Mouse (Mus musculus) heart, adult 9 months (tissue): ENCODE data around the gene Rps28.

Experiments used
- DNase-seq, 2 experiments: peaks; one replicate each; pipeline ENCODE4 v3.0.0; 2022; ENCODE audit warnings: low spot score in 2 of 2

The Rps28 gene

DNA sequence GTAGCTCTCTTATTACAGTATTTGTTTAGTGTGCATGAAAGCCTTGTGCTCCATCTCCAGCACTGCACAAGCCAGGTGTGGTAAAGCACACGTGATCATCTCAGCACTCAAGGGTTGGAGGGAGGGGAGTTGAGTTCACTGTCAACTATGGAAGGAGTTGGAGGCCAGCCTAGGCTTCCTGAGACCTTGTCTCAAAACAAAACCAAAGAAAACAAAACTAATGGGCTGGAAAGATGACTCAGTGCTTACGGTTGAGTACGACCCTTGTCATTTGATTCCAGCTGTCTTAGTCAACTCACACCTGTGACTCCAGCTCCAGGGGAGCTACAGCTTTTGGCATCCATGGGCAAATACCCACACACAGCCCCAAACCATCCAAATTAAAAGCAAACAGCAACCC is 11.9 kb downstream of the Rps28 start:
- DNase-seq, result peak; percentile 29 to 67

DNA sequence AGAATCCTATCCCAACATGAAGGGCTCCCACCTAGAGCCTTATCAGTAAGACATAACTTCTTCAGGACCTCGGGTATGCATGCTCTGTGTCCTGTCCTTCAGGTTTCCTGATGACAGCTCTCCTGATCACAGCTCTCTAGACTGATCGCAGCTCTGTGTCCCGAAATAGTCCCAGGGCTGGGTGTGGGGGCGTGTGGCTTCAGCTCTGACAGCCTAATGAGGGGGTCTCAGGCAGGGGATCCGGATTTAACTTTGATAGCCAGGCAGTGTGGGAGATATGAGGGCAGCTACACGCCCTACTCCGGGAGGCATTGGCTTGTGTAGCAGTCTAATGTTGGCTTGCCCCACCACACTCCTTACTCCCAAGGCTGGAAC is 13.2 kb downstream of the Rps28 start:
- no peak for DNase-seq

DNA sequence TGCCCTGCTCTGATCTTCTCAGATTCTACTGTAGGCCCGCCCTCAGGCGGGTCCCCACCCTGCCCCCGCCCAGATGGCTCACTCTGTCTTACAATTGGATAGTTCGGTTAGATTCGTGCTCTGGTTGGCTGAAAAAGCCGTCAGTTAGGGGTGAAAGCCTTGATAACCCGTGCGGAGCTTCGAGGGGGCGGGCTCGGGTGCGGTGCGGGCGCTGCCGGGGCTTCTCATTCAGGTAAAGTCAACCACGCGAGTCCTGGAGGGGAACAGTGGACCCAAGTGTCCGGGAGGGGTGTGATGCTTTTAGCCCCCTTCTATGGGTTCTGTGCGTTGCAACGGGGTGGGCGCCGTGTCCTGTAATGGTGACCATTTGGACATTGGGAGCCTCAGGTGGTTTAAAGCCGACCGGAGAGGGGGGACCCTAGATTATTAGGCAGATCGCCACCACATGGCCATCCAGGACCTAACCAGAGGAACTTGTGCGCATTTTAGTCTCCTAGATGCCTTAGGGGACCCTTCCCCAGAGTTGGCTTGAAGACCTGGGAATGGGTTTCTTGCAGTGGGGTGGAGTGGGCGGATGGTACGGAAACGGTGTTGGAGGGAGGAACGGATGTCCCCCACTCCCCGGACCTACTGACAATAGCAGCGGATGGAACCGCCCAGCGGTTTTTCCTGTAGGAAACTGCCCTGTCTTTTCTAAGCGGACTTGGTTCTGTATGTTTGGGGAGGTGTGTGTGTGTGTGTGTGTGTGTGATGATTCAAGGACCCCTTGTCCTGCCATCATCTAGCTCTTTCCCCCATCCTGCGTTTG is 13.8 kb downstream of the Rps28 start, which contains the start of gene Kank3:
Gene Kank3, plus strand, starts transcription at position 186 of the 808 bp plus-strand sequence.
- peak; percentile 93 to 98 for DNase-seq

DNA sequence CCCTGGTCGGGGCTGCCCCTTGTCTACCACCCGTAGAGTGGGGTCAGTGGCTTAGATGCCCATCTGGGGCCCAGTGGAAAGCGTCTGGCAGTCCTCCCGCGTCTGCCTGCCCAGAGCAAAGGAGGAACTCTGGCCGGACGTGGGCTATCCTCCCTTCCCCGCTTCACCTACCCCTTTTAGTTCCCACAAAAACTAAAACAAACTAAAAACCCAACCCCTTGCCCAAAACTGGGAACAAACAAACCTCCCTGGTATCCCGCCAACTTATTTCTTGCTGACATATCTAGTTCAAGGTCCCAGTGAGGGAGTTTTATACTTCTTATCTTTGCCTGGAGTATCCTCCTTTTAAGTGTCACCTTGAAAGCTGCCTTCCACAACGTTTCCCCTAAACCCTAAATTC is 16.2 kb downstream of the Rps28 start:
- DNase-seq, result no peak

DNA sequence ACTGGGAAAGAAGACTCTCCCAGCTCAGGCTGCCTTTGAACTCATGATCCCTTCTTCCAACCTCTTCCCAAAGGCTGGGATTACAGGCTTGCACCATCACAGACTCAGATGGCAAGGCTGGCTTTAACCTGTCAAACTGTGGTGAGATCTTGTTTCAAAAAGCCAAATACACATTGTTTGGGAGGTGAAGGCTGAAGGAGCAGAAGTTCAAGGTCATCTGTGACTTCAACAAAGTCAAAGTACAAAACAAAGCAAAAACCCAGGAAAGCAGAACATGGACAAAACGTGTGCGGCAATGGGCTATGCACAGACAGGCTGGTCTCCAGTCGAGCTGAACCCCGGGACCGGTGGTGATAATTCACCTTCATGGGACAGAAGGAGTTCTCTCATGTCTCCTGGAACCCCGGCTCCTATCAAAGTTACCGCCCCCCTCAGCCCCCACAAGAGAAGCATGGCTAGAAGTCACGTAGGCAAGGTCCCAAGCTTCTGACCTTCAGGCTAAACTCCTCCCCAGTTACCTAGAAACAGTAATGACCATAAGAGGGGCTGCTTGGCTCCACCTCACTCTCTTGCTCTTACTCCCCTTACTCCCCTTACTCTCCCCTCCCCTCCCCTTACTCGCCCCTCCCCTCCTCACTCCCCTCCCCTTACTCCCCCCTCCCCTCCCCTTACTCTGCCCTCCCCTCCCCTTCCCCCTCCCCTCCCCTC is 17.0 kb downstream of the Rps28 start:
- DNase-seq, result no peak

DNA sequence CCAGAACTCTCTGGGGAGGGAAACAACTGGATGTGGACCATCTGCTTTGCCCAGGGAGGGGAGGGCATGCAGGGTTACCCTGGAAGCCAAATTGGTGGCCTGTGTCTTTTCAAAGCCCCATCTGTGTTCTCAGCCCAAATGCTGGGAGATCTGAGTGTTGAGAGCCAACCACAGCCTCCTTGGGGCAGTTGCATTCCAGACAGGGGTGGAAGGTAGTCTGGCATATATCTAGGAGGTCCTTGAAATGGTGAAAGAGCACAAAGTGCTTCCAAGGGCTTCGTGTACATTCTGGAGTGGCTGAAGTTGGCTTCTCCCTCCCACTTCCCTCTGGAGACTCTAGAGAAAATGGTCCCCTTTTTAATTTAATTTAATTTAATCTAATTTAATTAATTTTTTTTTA is 19.6 kb downstream of the Rps28 start:
- no peak for DNase-seq

DNA sequence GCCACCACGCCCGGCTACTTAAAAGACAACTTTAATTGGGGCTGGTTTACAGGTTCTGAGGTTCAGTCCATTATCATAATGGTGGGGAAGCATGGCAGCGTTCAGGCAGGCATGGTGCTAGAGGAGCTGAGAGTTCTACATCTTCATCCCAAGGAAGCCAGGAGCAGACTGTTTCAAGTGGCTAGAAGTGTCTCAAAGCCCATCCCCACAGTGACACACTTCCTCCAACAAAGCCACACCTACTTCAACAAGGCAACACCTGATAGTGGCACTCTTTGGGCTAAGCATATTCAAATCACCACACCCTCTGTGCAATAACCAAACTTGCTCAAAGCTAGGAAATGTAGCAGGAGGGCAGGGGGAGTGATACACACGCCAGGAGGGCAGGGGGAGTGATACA is 20.2 kb downstream of the Rps28 start:
- DNase-seq, result no peak

DNA sequence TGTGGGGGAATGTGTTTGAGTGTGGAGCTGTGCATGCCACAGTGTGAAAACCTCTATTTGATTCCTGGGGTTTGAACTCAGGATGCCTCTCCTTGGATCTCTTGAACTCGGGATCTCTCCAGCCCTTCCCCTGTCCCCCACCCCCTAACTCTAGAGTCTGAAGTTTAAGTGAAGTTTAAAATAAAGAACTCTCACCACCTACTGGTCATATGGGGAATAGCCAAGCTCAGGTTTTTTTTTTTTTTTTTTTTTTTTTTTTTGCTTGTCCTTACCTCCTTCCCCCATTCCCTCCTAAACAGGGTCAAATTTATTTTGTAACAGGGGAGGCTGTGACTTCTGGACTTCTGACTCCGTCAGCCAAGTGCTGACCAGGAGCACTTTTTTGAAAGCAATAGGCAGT is 22.1 kb downstream of the Rps28 start:
- DNase-seq, result no peak

DNA sequence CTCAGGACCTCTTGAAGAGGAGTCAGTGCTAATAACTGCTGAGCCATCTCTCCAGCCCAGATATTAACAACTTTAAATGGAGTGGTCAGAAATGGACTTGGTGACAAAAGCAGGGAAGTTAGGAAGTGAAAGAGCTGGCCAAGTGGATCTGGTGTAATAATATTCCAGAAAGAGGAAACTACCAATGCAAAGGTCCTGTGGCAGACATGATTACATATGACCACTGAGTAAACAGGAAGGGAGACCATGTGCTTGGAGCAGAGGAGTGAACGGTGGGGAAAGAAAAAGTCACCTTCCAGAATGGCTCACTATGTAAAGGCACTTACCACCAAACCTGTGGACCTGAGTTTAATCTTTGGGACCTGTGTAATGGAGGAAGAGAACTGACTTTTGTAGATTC is 25.1 kb downstream of the Rps28 start:
- DNase-seq, result no peak

DNA sequence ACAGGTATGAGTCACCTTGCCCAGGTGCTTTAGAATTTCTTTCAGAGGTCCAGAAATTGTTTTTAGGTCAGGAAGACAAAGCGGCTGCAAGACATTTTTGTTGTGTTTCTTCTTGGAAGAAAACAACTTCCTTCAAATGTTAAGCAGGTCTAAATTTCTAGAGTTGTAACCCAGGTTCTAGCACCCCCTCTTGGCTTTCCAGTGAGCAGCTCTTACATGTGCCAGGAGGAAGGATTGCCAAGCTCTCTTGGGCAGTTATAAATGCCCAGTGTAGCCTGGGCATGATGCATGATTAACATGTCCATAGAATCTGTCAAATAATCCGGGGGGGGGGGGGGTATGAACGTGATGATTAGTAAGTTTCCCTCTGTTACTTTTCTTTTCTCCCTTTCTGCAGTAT is 26.1 kb downstream of the Rps28 start:
- DNase-seq, result no peak

DNA sequence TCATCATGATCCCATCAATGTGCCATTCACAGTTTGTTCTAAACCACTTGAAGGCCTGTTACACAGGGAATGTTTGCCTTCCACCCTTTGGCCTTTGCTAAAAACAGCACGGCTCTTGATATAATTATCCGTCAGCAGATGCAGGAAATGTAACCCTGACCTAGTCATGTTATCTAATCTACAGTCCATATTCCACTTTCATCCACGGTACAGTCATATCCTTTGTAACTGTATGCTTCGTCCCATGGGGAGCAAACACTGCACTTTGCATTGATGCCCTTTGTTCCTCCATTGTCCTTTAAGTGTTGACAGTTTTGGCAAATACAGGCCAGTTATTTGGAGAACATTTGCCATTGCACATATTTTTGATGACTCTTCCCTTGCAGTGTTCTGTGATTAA is 35.6 kb downstream of the Rps28 start:
- DNase-seq, result peak in 1 of 2 experiments; percentile 30

DNA sequence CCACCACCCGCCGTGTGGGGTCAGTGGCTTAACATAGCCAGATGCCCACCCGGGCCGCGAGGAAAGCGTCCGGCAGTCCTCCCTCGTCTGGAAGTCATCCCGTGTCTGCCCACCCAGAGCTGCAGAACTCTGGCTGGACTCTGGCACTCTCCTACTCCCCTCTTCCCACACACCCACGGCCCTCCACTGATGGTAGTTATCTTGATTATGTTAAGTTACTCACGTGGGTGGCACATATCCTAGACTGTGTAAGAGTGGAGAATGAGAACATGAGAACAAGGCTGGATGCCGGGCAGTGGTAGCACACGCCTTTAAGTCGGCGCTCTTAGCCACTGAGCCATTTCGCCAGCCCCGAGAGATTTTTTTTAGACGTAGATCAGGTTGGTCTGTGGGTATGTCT is 38.0 kb downstream of the Rps28 start:
- no peak for DNase-seq

DNA sequence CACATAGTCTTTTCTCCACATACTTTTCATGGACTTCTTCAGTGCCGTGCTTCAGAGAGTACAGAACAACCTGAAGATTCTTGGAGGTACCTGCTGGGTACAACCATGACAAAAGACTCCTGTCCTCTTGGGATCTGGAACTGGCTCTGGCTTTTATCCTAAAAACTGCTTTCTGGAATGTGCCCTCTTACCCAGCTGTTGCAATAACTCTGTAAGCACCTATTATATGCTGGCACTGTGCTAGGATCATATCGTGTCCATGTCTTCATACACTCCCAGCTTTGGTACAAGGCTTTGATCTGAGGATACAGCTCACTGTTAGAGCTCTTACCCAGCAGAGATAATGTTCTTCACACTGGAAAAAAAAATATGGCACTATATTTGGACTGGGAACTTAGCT is 39.4 kb downstream of the Rps28 start:
- no peak for DNase-seq

DNA sequence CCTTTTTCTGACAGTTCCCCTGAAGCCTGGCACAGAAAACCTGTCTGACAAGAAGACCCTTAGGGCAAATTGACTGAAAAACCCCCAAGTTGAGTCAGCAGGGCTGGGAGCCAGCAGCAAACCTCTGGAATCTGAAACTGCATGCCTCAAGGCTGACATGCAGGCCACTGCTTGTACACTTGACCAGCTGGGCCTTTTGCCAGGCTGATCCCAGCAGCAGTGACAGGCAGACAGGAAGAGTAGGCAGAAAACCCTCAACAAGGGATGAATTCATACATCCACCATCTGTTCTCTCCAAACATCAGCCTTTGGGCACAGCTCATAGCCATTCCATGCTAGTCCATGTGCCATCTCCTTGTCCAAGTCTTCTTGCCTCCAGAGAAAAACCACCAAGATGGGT is 41.0 kb downstream of the Rps28 start:
- DNase-seq, result peak; percentile 73 to 83

DNA sequence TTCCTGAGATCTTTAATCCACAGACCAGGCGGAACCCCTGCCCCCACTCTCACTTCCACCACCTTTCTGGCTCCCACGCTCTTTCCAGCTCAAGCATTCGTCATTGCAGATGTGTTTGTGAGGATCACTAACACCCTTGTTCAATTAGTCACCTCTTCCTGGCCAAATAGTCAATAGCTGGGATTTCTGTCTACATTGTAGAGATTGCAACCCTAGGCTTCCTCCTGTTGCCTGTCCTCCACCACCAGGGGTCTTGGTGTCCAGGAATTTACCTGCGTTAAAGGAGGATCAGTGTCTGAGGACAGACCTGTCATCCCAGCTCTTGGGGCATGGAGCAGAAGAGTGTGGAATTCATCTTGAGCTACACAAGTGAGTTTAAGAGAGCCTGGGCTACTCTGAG is 42.3 kb downstream of the Rps28 start:
- peak in 1 of 2 experiments; percentile 10 for DNase-seq

DNA sequence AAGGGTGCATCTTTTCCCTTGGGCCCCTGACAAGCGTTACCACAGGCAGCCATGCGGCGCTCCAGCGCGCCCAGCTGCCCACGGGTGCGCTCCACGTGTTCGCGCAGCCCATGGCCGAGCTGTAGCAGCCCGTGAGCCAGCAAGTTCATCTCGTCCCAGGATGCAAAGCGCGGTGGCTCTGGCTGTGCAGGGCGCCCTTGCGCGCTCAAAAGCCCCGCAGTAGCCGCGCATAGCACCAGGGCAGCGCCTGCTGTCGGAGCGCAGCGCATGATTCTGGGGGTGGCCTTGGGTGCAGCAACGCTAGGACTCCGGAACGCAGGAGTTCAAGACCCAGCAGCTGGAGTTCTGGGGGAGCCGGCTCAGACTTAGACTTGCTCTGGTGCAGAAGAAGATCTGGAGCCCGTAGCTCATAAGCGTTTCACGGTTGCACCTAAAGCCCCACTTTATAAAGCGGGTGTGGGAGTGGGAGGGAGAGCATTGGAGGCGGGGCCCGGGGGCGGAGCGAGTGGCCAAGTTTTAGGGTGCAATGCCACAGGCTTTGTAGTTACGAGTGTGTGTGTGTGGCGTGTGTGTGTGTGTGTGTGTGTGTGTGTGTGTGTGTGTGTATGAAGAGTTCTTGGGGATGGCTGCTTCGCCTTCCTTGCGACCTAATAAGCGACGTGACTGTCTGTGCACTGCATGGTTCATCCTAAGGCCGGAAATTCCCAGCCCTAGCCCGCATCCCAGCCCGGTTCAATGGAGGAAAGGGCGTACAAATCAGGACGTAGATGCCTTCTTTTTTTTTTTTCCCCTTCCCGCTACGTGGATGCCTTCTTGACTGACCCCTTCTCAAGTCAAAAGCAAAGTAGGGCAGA is 43.0 kb downstream of the Rps28 start, which contains the start of gene Angptl4:
Gene Angptl4, minus strand, starts transcription at position 707 of the 854 bp plus-strand sequence.
- peak; percentile 88 to 89 for DNase-seq

DNA sequence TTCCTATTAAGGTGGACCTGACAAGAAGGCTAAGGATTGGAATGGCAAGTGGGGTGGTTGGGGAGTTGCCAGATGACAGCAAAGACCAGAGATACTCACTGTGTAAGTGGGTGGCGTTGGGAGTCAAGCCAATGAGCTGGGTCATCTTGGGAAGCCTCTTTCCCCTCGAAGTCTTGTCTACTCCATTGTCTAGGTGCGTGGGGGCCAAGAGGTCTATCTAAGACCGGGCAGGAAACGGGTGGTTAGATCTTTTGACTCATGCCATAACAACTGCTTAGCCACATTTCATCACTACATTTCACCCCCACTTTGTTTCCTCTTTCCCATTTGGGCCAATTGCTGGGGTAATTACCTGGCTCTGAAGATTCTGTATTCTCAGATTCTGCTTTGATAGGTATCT is 43.9 kb downstream of the Rps28 start:
- peak; percentile 25 to 30 for DNase-seq

DNA sequence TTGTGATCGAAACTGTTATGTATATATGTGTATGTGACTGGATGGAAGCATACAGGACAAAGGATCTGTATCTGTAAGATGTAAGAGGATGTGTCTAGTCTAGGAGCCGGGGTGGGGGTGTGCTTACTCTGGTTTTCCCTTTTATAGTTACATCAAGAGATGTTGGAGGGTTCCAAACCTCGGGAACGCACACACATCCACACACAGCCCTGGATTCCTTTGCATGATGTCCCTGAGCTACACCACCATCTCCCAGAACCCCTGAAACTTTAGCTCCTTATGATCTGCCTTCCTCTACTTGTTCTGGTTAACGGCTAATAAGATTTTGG is 44.4 kb downstream of the Rps28 start:
- no peak for DNase-seq

DNA sequence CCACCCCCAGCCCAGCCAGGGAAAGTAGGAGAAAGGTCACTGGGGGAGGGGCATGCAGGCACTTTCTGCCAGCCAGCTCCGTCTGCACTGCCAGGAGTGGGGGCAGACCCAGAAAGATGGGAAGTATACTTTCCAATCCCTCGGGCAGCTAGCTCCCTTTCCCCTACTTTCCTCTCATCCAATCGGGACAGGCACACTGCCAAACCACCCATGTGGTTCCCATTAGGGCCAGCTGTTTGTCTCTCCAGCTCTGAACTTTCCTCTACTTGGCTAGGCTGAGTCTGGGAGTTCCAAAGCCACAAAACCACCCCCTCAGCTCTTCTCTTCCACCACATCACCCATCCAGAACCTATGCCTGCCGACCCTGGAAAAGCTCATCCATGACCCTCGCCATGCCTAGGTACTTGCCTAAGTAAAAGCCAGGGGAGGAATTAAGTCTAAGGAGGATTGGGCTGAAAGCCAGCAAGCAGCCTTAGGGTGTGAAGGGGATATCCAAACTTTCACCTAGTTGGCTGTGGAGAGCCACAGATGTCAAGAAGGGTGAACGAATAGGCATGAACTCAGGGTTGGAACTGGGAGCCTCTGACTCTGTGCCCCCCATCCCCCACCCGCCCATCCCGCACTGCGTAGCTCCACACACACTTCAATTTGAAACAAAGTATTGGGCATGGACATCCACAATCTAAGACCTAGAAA is 44.9 kb downstream of the Rps28 start:
- DNase-seq, result peak; percentile 97 to 98

DNA sequence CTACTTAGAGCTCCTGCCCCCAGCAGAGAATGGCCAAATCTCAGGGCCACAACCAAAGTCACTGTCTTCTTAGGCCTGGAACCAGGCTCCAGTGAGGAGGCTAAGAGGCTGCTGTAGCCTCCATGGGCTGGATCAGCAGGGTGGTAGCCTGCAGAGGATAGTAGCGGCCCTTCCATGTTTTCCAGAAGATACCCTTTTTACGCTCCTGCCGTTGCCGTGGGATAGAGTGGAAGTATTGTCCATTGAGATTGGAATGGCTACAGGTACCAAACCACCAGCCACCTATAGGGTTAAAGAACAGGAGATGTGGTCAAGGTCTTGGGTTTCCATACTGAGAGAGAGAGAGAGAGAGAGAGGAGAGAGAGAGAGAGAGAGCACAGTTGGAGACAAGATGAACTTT is 49.1 kb downstream of the Rps28 start:
- no peak for DNase-seq

DNA sequence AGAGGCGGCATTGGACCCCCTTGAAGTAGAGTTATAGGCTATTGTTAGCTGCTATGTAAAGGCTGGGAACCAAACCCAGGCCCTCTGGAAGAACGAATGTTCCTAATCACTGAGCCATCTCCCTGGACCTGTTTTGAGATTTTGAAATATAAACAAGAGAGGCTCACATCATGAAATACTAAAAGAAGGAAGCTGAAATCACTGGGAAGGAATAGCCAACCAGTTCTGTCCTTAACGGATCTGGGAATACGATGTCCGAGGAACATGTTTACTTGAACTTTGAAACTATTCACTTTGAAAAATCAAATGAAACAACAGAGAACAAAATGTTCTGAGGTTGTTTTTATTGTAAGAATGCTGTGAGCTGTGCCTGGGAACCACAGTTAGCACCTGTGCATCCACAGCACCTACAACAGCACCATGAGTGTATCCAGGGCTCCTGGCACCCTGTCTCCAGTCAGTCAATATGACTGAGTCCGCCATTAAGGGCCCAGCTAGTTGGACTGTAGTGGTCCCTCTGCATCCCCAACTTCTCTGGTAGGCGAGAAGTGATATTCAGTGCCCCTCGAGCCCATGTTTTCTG is 49.7 kb downstream of the Rps28 start:
- no peak for DNase-seq
